Mouse (Mus musculus) limb, embryonic 14.5 days (tissue): ENCODE measurements around the gene Oaf. TPM values are rescaled to one million over a fixed set of nuclear protein-coding genes. Genes with fewer than 3 reads are reported as not detected.
A peak's percentile ranks its signal among the peaks of the same experiment; 100 is the strongest.

Experiments used
- ATAC-seq: fragments of 200-750 bp; cut with Nextera tagmentation; 2 replicates; pipeline ENCODE4 v1.8.0; 2017; ENCODE audit warnings: low read depth, moderate number of reproducible peaks, moderate TSS enrichment; ENCODE audit not compliant: low FRiP score
- DNase-seq: peaks from one replicate; pipeline ENCODE4 v3.0.0-alpha.2; 2015; ENCODE audit warnings: low spot score
- H3K27ac ChIP-seq: fragments of 300-500 bp; sonication (generic); replicated peaks from 2 replicates; pipeline ENCODE4 v1.5.1; 2014; ENCODE audit warnings: low read depth, mild to moderate bottlenecking, low read length, moderate library complexity, mixed read lengths
- H3K27me3 ChIP-seq: fragments of 300-500 bp; sonication (generic); 2 replicates; pipeline ENCODE4 v1.6.1; 2014; ENCODE audit warnings: low read length, mixed read lengths; ENCODE audit not compliant: control insufficient read depth, insufficient read depth
- H3K36me3 ChIP-seq: fragments of 300-500 bp; sonication (generic); 2 replicates; pipeline ENCODE4 v1.6.1; 2014; ENCODE audit warnings: mild to moderate bottlenecking, low read length, moderate library complexity, mixed read lengths; ENCODE audit not compliant: control insufficient read depth, insufficient read depth
- H3K4me1 ChIP-seq: fragments of 300-500 bp; sonication (generic); 2 replicates; pipeline ENCODE4 v1.6.1; 2014; ENCODE audit warnings: antibody characterized with exemption, low read length, mixed read lengths; ENCODE audit not compliant: control insufficient read depth, insufficient read depth
- H3K4me2 ChIP-seq: fragments of 300-500 bp; sonication (generic); replicated peaks from 2 replicates; pipeline ENCODE4 v1.6.1; 2014; ENCODE audit warnings: low read depth, mild to moderate bottlenecking, low read length, moderate library complexity; ENCODE audit not compliant: severe bottlenecking
- H3K4me3 ChIP-seq: fragments of 300-500 bp; sonication (generic); replicated peaks from 2 replicates; pipeline ENCODE4 v1.5.1; 2014; ENCODE audit warnings: low read length
- H3K9ac ChIP-seq: fragments of 300-500 bp; sonication (generic); 2 replicates; pipeline ENCODE4 v1.6.1; 2014; ENCODE audit warnings: mild to moderate bottlenecking, low read depth, low read length, moderate library complexity; ENCODE audit not compliant: severe bottlenecking
- H3K9me3 ChIP-seq: fragments of 300-500 bp; sonication (generic); 2 replicates; pipeline ENCODE4 v1.6.1; 2016; ENCODE audit warnings: low read length; ENCODE audit not compliant: control insufficient read depth
- POLR2A ChIP-seq: fragments of 200-500 bp; IDR thresholded peaks from 2 replicates; pipeline ENCODE4 v1.8.0; 2012; ENCODE audit warnings: inconsistent platforms, mild to moderate bottlenecking, moderate library complexity, borderline replicate concordance; ENCODE audit not compliant: insufficient read depth, insufficient read length; ENCODE audit errors: extremely low read depth
- WGBS: fragments of 180-500 bp; shearing (Covaris S2); extraction: QIAGEN DNeasy Blood & Tissue Kit; methylation state at CpG from one replicate; pipeline ENCODE4 v1.1.7; 2014; 5-methylcytosine and 5-hydroxymethylcytosine counted together
- polyA plus RNA-seq, 2 experiments: library from polyadenylated mRNA; depleted of rRNA in 1 of 2; stranded (reverse) in 1 of 2; unstranded in 1 of 2; fragments of >200 nt; fragmentation: Nextera tagmentation in 1 of 2; extraction: Ambion mirVana in 1 of 2; gene quantifications; 2 replicates each; pipeline versions ENCODE4 v1.2.1 to v1.2.3; 2012 to 2014

The Oaf gene
- polyA plus RNA-seq, 2 experiments = 145 to 154 TPM

DNA sequence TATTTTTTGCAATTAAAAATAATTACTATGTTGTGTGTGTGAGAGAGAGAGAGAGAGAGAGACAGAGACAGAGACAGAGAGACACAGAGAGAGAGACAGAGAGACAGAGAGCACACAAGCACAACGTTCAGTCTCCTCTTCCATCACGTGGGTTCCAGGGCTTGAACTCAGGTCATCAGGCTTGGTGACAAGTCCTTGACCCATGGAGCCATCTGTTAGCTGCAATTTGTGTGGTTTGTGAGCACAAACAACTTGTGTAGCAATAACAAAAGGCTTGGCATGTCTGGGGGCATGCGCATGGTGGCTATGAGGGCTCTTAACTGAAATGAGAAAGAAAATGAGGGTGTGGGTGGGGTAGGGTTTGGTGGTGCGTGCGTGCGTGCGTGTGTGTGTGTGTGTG lies 20.9 kb upstream of the Oaf start:
- ATAC-seq = no peak
- WGBS = 60% methylated on average over 7 of the region's 7 CpGs

DNA sequence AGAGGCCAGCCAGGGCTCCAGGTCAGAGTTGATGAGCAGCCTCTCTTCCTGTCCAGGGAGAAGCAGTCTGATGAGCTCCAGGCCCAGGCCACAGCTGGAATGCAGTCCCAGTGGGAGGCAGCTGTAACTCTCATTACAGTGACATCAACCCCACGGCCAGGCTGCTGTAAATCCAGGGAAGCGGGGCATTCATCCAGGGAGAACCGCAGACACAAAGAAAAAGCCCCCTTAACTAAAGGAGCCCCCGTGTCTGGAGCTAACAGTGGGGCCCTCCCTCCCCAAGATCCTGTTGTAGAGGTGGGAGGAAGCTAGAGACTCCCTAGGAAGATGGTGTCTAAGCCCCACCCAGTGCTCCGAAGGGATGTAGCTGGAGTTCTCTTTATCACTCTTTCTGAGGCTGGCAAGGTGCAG lies 13.6 kb upstream of the Oaf start:
- ATAC-seq = peak; percentile 85
- 9% methylated on average over 5 of the region's 5 CpGs for WGBS
- Histone ChIP-seq H3K36me3 (no peaks in the 10 kb centered on the region), H3K9ac (peak overlapping the region; percentile 46; the same call in 1 of the 2 replicates), H3K27ac (peak overlapping the region; percentile 99), H3K4me3 (no peak overlapping the region; the same call in 1 of the 2 replicates), H3K27me3 (no peaks in the 10 kb centered on the region), H3K4me1 (peaks cover 47% of the 10 kb centered on the region), H3K9me3 (no peaks in the 10 kb centered on the region), H3K4me2 (peak overlapping the region; percentile 36)
- peak; percentile 83 for DNase-seq
- TF ChIP-seq POLR2A = no peak

More for the DNA sequence above, 20.9 kb upstream of the Oaf start:
- Histone ChIP-seq H3K27me3 (no peaks in the 10 kb centered on the region), H3K36me3 (no peaks in the 10 kb centered on the region), H3K4me1 (peaks cover 62% of the 10 kb centered on the region), H3K4me3 (no peak overlapping the region), H3K4me2 (no peak overlapping the region; the same call in 1 of the 2 replicates), H3K27ac (peak overlapping the region; percentile 87), H3K9me3 (no peaks in the 10 kb centered on the region), H3K9ac (no peak overlapping the region)
- no peak for DNase-seq
- TF ChIP-seq POLR2A = no peak

DNA sequence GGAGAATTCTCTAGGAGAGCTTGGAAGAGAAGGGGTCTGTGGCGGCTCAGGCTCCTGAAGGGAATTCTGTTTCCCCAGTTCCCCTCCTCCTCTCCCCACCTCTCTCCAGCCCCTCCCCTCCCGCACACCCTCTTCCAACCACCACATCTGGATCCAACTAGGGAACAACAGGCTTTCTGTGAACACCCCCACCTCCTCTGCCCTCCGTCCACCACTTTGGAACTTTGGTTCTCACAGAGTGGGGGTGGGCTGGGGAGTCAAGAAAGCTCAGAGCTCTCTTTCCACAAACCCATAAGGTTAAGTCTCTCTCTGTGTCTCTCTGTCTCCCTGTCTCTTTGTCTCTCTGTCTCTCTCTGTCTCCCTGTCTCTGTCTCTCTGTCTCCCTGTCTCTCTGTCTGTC lies 13.1 kb upstream of the Oaf start:
- H3K27ac ChIP-seq = peak overlapping the region; percentile 99
- H3K4me1 ChIP-seq = peaks cover 47% of the 10 kb centered on the region
- H3K4me2 ChIP-seq = peak overlapping the region; percentile 36
- H3K36me3 ChIP-seq = no peaks in the 10 kb centered on the region
- peak overlapping the region; percentile 46; the same call in 1 of the 2 replicates for H3K9ac ChIP-seq
- H3K4me3 ChIP-seq = no peak overlapping the region; the same call in 1 of the 2 replicates
- no peak for TF ChIP-seq POLR2A
- ATAC-seq = peak; percentile 91
- WGBS = 17% methylated on average over 3 of the region's 3 CpGs
- no peaks in the 10 kb centered on the region for H3K9me3 ChIP-seq
- no peaks in the 10 kb centered on the region for H3K27me3 ChIP-seq
- peak; percentile 84 for DNase-seq

DNA sequence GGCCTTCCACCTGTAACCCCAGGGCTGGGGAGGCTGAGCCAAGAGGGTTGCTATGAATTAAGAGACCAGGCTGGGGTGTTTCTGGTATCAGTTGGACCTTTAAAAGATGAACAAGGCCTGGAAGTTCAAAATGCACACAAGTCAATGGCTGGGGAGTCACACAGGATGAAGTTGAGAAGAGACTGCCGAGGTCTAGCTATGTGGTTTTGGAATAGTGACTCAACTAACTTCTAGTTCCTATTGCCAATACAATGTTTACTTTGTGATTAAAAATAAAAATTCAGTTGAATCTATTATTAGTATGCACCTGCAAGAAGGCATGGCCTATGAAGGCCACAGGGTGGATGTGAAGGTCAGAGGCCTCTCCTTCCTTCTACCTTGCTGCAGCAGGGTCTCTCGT lies 12.1 kb upstream of the Oaf start:
- ATAC-seq (no peak), DNase-seq (no peak)
- peak overlapping the region; percentile 99 for H3K27ac ChIP-seq
- no peaks in the 10 kb centered on the region for H3K27me3 ChIP-seq
- H3K4me1 ChIP-seq = peaks cover 47% of the 10 kb centered on the region
- no peak overlapping the region for H3K4me3 ChIP-seq
- no peaks in the 10 kb centered on the region for H3K36me3 ChIP-seq
- TF ChIP-seq POLR2A = no peak
- no peaks in the 10 kb centered on the region for H3K9me3 ChIP-seq
- no peak overlapping the region for H3K4me2 ChIP-seq
- 91% methylated on average over 2 of the region's 2 CpGs for WGBS
- no peak overlapping the region for H3K9ac ChIP-seq

DNA sequence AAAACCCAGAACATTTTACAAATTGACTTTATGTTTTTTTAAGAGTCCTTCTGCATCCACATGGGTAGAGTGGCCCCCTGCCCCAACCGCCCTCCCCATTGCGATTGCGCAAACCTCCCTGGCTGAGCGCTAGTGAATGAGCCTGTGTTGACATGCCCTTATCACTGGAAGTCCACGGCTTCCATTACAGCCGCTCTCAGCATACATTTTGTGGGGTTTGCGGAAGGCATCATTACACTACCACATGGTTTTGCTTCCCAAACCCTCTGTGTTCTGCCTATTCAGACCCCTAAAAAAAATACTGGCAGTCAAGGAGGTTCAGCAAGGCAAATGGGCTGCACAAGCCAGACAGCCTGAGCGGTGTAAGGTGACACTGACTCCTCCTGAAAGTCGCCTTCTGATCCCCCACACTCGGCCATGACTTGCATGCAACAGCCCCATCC lies 7.0 kb upstream of the Oaf start:
- TF ChIP-seq POLR2A = no peak
- no peak overlapping the region for H3K9ac ChIP-seq
- DNase-seq (no peak), ATAC-seq (no peak)
- no peaks in the 10 kb centered on the region for H3K27me3 ChIP-seq
- WGBS = 22% methylated on average over 10 of the region's 10 CpGs
- H3K4me2 ChIP-seq = no peak overlapping the region
- no peaks in the 10 kb centered on the region for H3K9me3 ChIP-seq
- H3K4me1 ChIP-seq = peaks cover 10% of the 10 kb centered on the region
- no peak overlapping the region for H3K4me3 ChIP-seq
- no peak overlapping the region for H3K27ac ChIP-seq
- no peaks in the 10 kb centered on the region for H3K36me3 ChIP-seq

DNA sequence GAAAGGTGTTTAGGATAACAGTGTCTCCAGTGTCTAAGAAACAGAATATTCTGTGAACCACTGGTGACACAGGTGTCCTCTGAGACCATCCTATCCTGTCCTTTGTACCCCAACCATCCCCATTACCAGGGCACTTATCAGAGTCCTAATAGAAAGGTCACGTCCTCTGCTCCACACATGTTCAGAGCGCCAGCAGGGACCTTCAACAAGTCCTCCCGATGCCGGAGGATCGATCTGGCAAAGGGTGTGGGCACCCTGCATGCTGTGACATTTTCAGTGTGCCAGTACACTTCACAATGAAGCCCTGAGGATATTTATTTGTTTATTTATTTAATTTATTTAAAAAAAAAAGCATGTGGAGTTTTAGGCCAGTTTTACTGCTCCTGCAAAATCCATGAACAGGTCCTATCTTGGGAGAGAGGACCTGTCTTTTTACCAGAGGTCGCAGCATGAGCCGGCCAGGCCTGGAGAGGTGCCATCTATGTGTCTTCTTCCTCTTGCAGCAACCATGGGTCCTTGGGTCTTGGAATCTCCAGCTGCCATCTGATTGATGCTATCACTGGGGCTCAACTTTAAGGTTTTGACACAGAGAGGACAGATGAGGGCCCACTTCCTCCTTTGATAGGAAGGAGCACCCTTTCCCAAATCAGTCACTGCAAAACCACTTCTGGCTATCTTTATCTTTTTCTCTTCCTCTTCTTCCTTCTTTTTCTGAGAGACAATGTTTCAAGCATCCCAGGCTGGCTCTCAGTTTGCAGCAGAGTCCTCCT lies 6.3 kb upstream of the Oaf start:
- H3K36me3 ChIP-seq = no peaks in the 10 kb centered on the region
- H3K27ac ChIP-seq = no peak overlapping the region
- TF ChIP-seq POLR2A = no peak
- H3K27me3 ChIP-seq = no peaks in the 10 kb centered on the region
- H3K9ac ChIP-seq = no peak overlapping the region
- no peaks in the 10 kb centered on the region for H3K9me3 ChIP-seq
- no peak overlapping the region for H3K4me3 ChIP-seq
- 86% methylated on average over 7 of the region's 7 CpGs for WGBS
- H3K4me2 ChIP-seq = no peak overlapping the region
- peaks cover 9% of the 10 kb centered on the region for H3K4me1 ChIP-seq
- no peak for ATAC-seq
- no peak for DNase-seq
